Mouse (Mus musculus) olfactory bulb, adult 2 months (tissue): Measurements from ENCODE around the gene Osmr.

Source experiments
- CTCF ChIP-seq: fragments of 200-500 bp; IDR thresholded peaks from 2 replicates; pipeline ENCODE4 v1.5.1; 2012; ENCODE audit warnings: low read depth, mild to moderate bottlenecking, low read length, moderate library complexity; ENCODE audit not compliant: insufficient read depth
- POLR2A ChIP-seq: fragments of 200-500 bp; IDR thresholded peaks from 2 replicates; pipeline ENCODE4 v1.6.1; 2012; ENCODE audit warnings: mild to moderate bottlenecking, low read depth, low read length, moderate library complexity; ENCODE audit not compliant: insufficient read depth

DNA sequence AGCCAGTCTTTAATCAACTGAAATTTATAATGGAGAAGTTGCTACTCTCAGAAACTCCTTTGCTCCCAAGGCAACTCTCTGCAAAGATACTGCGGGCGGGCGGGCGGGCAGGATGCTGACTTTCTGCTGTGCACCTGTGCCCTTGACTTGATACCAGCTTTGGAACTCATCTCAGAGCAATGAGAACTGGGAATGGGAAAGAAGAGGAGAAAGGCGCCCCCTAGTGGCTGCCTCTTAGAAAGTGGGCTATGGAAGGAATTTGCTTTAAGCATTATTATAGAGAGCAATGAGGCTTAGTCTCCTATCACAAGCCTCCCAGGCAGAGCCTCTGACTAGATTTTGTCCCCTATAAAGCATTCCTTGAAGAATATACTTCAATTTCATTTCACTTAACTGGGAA, 9.0 kb upstream of the Osmr start:
- no peak for TF ChIP-seq POLR2A
- TF ChIP-seq CTCF, result no peak
